Mouse (Mus musculus): ENCODE measurements around the gene Kmt2e.
A peak's percentile ranks its signal among the peaks of the same experiment; 100 is the strongest.

Gene Kmt2e

DNA sequence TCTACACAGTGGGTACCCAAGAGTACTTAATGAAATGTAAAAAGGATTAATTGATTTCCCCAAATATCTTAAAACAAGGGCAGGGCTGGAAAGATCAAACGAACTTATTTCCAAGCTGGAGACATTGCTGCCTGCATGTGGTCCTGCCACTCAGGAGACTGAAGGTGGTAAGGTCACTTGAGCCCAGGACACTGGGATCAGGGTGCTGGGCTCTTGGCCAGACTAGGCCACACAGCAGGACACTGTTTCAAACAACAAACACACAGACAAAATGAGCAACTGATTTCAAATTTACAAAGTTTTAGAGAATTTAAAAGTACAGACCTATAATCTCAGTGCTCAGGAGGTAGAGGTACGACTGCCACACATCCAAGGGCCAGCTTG is 23.5 kb upstream of the Kmt2e start:
- DNase-seq (ENCODE audit: low read depth, low spot score) = no peak

DNA sequence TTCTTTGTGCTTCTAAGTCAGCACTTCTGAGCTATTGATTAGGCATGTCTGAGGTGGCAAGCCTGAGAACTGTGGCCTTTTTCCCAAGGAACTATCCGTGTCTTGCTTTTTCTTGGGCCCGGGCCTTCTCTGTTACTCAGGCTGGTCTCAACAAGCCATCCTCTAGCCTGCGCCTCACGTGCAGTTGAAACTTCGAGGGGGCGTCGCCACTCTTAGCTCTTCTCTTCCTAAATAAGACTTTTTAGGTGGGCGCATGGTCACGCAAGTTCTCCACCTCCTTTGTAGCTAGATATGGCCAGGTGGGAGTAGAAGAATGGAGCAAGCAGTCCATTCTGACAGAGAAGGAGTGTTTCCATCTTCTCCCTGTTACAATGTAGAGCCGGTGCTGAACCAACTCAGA is 22.6 kb upstream of the Kmt2e start:
- no peak for DNase-seq (ENCODE audit: low read depth, low spot score)

DNA sequence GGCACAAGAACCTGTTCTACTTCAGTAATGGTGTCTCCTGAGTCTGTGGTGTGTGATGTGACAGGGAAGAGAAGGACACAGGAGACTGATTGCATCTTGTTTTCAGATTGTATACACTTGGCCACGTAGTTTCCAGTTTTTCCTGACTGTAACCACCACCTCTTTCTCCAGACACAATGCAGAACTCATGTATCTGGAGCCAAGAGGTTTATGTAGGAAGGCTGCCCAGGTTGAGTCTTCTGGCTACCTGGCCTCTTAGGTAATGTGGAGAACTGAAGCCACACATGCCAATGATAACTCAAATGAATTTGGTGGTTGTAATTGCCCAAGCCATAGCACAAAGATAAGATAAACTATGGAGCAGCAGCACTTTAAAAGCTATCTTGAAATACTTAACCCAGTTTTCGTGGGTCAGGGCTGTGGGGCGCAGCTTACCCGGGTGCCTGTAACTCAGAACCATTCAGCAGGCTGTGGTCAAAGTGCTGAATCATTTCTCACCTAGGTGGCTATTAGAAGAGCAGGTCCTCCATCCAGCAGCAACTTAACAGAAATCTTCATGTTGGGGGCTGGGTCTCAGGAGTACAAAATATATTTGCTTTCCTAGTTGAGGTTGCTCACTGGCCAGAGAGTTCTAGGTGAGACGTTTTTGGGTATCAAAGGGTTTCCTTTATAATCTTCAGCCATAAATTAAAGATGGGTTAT is 21.8 kb upstream of the Kmt2e start:
- DNase-seq (ENCODE audit: low read depth, low spot score) = no peak

DNA sequence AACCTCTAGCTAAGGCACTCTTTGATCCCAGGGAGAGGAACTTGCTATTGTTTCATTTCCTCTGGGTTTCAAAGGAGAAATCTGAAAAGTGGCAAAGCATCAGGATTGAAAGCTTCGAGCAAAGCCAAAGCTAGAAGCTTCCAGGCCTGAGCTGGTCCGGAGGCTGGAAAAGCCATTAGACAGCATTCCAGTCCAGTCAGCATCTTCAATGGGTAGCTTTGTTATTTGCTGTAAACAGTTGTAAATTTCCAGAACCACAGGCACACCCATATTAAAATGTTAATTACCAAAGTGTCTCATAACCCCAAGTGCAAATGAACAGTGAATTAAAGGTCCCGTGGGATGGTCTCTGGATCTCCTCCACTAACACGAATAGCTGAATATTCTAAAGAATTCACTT is 21.2 kb upstream of the Kmt2e start:
- DNase-seq (ENCODE audit: low read depth, low spot score) = no peak

DNA sequence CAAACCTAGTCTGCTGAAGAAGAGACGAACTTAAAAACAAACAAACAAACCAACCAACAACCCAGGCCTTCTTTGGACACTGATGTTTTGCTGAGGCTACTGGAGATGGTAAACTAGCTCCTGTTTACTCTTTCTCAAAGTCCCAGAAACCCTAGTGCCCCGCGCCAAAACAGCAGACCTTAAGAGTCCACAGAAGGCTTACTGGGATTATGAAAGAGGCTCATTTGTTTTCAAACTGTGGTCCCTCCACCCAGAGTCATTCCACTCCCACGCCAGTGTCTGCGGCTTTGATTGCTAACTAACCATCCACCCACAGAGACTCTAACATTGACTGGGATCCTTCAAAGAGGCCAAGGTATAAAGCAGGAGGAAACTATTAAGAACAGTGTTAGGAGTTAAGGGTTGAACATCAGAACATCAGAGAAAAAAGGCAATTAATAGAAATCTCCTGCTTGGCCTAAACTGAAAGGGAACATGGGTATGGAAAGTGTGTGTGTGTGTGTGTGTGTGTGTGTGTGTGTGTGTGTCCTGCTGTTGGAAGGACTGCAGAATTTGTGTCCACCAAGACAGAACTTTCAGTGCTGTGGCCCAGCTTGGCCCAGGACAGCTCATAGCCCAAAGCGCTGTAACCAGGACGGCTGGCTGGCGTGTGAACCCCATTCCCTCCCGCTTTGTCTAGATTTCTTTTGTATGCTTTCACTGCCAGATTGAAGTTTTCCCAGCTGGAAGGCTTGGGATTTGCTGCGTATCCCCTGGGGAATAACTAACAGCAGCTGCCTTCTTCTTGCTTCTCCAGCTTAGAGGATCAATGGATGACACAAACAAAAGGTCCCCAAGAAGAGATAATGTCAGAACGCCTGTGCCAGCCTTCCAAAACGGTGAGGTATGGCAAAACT is 20.4 kb upstream of the Kmt2e start:
- DNase-seq (ENCODE audit: low read depth, low spot score) = no peak

DNA sequence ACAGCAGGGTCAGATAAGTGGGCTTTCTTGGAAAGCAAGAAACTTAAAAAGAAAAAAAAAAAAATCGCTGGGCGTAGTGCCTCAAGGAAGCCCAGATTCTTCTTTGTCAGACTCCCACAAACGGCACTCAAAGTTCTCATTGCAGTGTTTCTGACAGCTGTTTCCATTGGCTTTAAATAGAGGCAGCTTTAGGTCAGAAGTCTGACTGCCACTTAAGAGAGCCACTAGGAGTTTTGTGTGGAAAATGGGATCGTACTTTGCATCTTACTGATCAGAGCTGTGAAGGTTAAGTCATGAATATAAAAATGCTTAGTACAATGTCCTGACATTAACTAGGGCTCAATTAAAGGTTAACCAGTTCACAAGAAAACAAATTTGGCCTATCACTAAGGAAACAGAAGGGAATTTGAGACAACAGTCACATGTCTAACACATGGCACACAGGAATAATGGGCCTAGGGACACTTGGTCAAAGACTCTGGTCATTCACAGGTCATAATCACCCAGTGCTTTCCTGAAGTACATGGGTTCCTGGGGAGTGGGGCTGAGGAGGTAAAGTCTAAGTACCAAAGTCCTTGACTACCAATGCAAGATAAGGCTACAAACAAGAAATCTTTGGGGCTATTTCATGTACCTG is 19.6 kb upstream of the Kmt2e start:
- no peak for DNase-seq (ENCODE audit: low read depth, low spot score)

DNA sequence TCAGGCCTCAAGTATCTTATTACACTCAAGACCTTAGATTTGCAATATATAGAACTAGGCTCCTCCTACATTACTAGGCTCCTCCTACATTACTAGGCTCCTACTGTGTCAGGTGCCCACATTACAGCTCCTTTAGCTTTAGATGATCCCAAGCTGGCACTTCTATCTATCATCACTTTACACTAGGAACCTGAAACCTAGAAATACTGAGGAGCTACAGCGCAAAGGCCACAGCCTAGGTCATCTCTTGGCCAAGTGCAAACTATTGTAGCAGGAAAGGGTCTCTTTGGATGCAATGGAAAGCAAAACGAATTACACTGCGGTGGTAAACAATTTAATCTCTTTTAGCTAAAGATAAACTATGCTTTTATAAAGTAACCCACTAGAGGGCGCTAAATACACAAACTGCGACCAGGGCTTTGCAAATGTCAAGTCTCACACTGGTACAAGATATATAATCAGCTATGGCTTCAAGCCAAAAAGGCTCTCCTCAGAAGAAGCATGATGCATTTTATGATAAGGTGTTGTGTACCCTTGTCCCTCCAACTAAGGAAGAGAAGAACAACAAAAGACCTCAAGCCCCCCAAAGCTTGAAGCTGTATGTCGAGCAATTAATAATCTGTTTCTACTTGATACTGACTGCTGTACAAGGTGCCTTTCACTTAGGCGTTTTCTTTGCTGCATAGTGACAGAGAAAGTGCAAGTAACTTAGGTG is 18.5 kb upstream of the Kmt2e start:
- peak; percentile 65 for DNase-seq (ENCODE audit: low read depth, low spot score)

DNA sequence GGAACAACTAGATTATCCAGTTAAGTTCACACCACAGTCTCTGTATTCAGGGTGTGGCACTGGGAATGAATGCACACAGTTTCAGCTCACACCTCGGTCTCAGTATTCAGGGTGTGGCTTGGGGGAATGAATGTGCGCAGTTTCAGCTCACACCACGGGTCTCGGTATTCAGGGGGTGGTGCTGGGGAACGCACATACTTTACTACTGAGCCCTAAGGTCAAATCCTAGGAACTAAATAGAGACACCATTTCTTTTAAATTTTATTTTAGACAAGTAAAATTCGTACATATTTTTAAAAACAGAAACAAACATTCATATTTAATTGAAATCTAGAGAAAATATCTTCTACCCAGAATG is 18.0 kb upstream of the Kmt2e start:
- no peak for DNase-seq (ENCODE audit: low read depth, low spot score)

DNA sequence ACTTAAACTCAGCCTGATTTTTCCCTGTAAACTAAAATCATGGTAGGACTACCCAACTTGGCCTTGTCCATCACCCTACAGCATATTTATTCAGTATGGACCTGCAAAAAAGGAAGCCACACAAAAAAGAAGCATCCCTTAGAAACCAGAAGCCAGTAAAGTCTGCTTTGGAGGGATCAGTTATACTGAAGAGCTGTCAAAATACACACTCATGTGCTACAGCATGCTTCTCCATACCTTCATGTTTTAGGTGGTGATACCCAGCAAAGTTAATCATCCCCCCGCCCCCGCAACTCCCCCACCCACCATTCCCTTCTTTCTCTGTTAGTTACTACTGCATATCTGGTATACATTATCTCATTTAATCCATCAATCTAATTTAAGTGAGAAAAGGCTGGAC is 16.5 kb upstream of the Kmt2e start:
- no peak for DNase-seq (ENCODE audit: low read depth, low spot score)

DNA sequence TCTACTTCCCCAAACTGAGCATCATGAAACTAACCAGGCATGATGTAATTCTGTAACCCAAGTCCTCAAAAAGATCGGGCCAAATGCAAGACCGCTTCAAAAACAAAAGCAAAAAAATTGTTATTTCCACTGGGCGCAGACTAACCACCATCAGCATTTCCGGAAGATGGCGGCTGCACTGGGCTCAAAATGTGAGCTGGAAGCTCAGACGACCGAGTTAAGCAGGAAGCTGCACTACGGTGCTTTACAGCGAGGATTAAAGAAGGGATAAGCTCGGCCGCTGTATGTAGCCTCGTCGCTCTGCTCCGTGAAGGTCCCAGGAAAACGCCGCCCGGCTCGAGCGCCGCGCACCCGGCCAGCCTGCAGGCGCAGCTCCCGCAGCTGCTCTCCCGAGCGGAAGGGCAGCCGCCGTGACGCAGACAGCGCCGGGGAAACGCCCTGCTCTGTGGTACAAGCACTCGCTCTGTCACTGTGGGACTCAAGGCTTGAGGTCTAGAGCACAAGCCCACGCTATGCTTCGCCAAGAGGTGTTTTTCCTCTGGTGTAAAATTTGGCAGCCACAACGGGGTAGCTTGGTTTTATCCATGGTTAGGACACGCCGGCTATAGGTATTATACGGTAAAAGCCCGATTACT is 16.0 kb upstream of the Kmt2e start:
- peak; percentile 70 for DNase-seq (ENCODE audit: low read depth, low spot score)

DNA sequence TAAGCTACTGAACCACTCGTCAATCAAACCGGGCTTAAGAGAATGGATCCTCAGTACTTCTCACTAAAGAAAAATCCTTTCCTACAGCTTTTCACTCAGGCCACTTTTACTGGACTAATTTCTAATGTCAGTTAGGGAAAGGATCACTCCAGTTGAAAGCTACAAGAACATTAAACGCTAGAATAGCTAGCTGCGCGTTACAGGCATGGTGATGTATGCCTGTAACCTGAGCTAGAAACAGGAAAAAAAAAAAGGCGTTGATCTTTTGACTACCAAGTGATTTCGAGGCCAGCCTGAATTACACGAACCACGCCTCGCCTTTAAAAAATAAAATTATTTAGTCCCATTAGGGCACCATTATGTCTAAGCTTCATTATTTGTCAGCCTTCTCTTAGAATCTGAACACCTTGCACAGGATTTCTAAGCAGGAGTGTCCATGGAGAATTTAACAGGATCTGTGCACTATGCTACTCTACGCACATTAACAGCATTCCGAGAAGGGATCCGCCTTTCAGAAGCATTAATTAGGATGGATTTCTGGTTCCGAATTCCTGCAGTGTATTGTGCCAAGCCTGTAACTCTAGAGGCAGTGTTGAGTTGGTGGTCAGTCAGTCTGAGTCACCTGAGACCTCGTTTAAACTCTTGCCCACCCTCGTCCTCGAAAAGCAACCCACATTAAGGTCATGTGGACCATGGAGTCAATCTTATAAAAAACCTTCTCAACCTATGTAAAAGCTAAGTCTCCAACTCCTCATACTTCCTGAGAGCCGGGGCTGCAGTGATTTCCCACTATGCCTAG is 15.2 kb upstream of the Kmt2e start:
- no peak for DNase-seq (ENCODE audit: low read depth, low spot score)

DNA sequence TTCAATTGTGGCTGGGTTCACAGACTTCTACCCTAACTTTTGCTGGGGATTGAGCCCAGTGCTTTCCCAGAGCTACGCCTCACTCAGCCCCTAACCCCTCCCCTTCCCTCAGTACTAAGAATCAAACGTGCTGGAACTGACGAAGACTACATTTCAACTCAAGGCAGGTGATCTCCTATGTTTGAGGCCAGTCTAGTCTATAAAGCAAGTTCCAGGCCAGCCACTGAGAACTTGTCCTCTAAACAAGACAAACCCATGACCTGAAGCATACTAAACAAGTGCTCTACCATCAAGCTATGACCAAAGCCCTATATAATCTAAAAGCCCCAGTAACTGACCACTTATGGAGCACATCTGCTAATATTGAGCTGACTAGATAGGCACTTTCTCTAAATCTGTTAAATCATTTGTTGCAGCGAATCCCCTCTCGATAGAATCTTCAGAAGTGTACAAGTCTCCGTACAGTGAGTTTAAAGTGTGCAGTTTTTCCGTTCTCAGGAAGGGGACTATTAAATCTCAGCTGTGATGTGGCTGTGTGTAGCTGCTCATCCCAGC is 14.5 kb upstream of the Kmt2e start:
- no peak for DNase-seq (ENCODE audit: low read depth, low spot score)

DNA sequence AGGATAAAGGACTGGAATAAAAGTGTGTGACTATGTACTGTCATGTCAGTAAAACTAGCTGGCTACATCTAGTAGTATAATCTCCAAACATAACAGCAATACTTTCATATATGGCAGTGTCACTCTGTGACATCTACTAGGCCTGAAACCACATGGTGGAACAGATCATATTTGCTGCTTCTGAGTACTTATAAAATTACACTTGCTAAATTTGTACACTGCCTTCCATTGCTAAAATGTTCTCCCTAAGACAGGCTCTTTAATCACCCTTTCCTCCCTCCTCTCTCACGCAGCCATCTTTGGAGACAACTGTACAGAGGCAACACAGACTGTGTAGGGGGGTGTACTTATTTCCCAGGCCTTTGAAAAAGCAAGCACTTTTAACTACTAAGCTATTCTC is 13.8 kb upstream of the Kmt2e start:
- no peak for DNase-seq (ENCODE audit: low read depth, low spot score)

DNA sequence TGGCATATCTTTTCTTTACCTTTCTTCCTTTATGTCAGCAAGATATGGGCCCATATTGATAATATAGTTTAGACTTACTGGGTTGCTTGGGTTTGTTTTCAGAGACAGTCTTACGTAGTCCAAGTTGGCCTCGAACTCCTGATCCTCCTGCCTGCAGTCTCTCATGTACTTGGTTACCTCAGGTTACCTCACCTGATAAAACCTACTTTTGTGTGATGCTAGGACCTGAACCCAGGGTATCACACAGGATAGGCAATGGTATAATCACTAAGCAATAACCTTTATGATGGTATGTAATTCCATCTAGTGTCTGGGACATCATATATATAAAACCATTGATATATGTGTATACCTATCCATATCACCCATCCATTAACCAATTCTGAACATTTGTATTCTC is 12.8 kb upstream of the Kmt2e start:
- DNase-seq (ENCODE audit: low read depth, low spot score) = no peak

DNA sequence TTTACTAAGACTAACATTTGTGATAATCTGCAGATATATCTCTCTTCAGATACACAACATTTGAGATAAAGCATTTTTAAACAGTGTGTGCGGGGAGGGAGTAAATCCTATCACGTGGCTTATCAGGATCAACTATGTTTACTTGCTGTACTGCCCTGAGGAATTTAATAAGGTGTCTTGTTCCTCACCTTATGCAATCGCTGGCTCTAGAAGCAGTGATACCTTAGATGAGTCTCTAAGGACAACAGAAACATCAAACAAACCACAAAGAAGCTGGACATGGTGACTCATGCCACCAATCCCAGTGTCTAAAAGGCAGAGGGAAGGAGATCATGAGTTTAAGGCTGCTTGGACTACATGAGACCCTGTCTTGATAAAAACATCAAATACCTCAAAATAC is 11.2 kb upstream of the Kmt2e start:
- no peak for DNase-seq (ENCODE audit: low read depth, low spot score)

DNA sequence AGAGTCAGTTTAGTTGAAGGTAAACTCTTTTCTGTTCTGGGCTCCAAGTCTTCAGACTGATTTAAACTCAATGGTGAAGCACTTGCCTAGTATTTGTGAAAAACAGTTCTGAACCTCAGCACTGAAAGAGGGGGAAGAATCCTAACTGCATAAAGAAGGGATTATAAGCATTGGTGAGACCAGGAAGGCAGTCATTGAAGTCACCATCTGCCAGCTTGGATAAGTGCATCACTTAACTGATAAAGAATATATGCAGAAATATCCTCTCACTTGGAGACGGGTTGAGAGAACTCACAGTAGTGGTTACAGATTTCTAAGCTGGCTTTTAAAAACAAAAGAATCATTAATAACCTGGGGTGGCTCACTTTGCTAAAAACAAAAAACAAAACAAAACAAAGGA is 6.7 kb upstream of the Kmt2e start:
- DNase-seq (ENCODE audit: low read depth, low spot score) = no peak

DNA sequence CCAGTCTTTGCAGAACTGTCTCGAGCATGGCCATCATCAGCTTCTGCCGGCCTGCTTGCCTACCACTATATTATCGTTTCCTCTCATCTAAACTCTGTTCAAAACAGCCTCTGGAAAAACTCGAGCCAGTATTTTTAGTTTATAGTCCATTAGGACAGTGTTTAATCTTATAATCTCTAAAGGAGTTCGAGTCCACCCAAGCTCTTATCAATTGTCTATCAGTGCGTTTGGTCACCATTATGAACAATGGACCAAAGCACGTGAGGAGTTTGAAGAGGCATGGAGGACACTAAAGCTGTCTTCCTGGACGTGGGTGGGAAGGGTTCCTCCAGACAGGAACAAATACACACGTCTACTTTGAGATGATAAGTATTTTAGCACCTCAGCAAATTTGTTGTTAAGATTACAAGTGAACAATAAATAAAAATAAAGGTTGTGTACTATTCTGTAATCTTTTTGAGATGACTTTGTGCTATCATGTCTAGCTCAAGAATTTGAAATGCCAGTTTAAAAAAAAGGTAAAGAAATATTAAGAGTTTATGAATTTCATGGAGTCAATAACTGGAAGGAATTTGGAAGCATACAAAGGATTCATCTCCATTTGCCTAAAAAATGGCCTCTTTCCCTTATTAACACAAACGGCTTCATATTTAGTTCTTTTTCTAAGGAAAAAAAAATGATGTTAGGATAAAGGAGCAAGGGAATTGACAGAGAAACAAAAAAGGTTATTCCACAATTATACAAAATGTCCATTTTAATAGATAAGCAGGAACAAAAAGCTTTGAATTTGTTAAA is 3.0 kb upstream of the Kmt2e start:
- no peak for DNase-seq (ENCODE audit: low read depth, low spot score)

DNA sequence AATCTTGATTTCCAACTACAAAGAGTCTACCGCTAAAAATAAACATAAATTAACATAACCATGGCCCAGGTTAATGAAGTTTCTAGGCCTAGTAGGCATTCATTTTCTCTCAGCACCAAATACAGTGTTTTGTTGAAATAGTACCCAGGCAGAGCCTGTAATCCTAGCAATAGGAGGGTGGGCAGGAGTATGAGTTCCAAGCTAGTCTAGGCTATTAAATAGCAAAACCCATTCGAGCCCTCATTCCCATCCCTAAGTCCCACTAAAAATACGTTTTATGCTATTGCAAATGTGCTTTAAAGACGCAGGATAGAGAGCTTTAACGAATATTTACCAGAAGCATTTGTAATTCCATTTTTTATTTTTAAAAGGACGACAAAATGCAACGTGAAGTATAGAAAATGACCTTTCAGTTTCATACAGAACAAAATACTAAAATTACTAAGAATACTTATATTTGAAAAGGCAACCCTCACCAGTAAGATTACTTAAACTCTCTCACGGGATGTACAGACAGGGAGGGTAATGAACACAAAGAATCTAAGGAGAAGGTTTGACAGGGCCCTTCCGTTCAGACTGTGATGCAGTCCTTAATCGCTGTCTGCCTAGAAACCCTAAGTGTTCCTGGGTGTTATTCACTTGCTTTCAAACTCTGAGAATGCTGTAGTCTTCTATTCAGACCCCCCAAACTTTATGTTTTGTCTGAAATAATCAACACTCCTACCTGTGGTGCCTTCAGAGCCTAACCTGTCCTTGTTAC is 2.1 kb upstream of the Kmt2e start:
- no peak for DNase-seq (ENCODE audit: low read depth, low spot score)

All from retina, postnatal 7 days (tissue).